Comparison of ENCODE assay signal across 8 mouse cellular contexts in the genomic region with DNA sequence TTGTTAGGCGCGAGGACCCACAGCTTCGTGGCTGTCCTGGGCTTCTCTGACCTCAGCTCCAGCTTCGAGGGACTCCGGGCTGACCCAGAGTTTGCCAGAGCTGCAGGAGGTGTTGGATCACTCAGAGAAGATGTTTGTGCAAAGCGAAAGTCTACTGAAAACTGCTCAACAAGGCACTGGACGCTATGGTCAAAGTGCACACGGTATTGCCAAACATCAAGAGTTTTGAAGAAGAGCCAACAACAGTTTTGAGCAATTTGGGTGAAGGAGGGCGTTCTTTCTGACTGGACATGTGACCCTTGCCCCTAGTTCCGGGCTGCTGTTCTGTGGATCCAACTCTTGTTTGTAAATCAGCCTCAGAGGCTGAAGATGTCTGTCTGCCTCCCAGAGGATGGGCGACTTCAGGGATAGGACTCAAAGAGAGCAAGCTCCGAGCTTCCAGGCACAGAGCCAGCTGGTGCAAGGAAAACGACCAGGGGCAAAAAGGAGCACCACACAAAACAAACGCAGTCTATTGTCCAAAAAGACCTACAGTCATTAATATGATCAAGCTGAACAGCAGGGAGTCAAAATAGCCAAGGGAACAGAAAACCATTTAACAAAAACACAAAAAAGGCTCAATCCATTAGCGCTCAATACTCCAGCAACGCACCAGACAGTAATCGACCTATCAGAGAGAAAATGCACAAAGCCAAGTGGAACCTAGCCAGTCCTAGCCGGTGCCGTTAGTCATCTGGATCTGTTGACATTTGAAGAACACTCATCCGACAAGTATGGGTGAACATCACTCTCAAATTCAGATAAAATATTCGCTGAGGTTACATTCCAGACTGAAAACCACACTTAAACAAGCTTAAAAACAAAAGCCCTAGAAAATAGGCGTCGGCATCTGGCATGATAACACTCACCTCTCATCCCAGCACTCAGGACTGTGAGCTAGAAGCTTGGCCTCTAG. TPM values are rescaled to one million over a fixed set of nuclear protein-coding genes. Genes with fewer than 3 reads are reported as not detected.
DNase-seq lines count a peak whose midpoint lies in the region; ATAC-seq and TF ChIP-seq lines count a peak whose summit lies in the region.

No protein-coding gene starts in this region.

- H3K9me3 ChIP-seq in E14TG2a.4 (ENCODE audit: low read length), result no peaks in the 10 kb centered on the region
- H3K9me3 ChIP-seq in liver, embryonic 12.5 days (replicated peaks), result no peaks in the 10 kb centered on the region

- TF ChIP-seq CTCF in gastrocnemius, adult 2 months (IDR thresholded peaks at IDR 0.05), result no peak
- TF ChIP-seq CTCF in E14TG2a.4 (conservative IDR thresholded peaks at IDR 0.05; ENCODE audit: low read length), result no peak

- H3K27me3 ChIP-seq in E14TG2a.4 (ENCODE audit: insufficient read depth, low read length), result no peaks in the 10 kb centered on the region; the same call in 1 of the 2 replicates
- H3K27me3 ChIP-seq in liver, embryonic 12.5 days (replicated peaks), result peaks cover 7% of the 10 kb centered on the region; the same call in 1 of the 2 replicates

- H3K4me3 ChIP-seq in gastrocnemius, adult 2 months, result peak overlapping the region; percentile 36
- H3K4me3 ChIP-seq in E14TG2a.4 (replicated peaks; ENCODE audit: low read length), result peak overlapping the region; percentile 61
- H3K4me3 ChIP-seq in liver, embryonic 12.5 days, result no peak overlapping the region

- no peak overlapping the region for H3K9ac ChIP-seq in liver, embryonic 12.5 days

- H3K36me3 ChIP-seq in E14TG2a.4 (ENCODE audit: insufficient read depth, low read length), result peaks cover 10% of the 10 kb centered on the region
- peaks cover 11% of the 10 kb centered on the region for H3K36me3 ChIP-seq in liver, embryonic 12.5 days

- H3K27ac ChIP-seq in gastrocnemius, adult 2 months, result peak overlapping the region; percentile 48
- peak overlapping the region; percentile 62 for H3K27ac ChIP-seq in liver, embryonic 12.5 days

- H3K4me2 ChIP-seq in liver, embryonic 12.5 days, result peak overlapping the region; percentile 32

- peaks cover 51% of the 10 kb centered on the region for H3K4me1 ChIP-seq in E14TG2a.4 (replicated peaks; ENCODE audit: low read depth, low read length)
- peaks cover 22% of the 10 kb centered on the region for H3K4me1 ChIP-seq in liver, embryonic 12.5 days

- intact Hi-C loops in gastrocnemius, adult 2 months (cut with DNase I), result loop anchor here (5.0 kb wide), 1 partner anchor 42 kb away; no protein-coding TSS in a partner anchor
- intact Hi-C loops in heart, postnatal 25 days (cut with DNase I), result no loop called here

- DNase-seq in gastrocnemius, adult 2 months, result peak; percentile 48
- no peak for DNase-seq in gastrocnemius, postnatal 25 days
- DNase-seq in cerebellum, adult 11-12 months, result peak; percentile 31
- DNase-seq in heart, postnatal 25 days (ENCODE audit: low spot score), result peak; percentile 30
- no peak for DNase-seq in B cell, adult 2 months
- DNase-seq in spleen, postnatal 4 days (ENCODE audit: low spot score in 2 of 2), result no peak

- 67% methylated on average over 23 of the region's 23 CpGs for WGBS in liver, embryonic 12.5 days (ENCODE audit: insufficient replicate concordance)

- ATAC-seq in liver, embryonic 12.5 days, result peak; percentile 8; the same call in 1 of the 2 replicates

RNA-seq across cellular contexts. Expression of a gene that starts 55.8 kb away (rescaled TPM):
- 10 to 100 TPM; 56.0 to 64.8 TPM for total RNA-seq in gastrocnemius, adult 2 months (2021)
- total RNA-seq in gastrocnemius, postnatal 25 days (2021), result 10 to 100 TPM; 35.8 to 44.6 TPM
- total RNA-seq in heart, postnatal 25 days (2021), result 10 to 100 TPM; 76.3 to 81.7 TPM
- 2.6 and 3.2 TPM in 2 replicates for polyA plus RNA-seq in liver, embryonic 12.5 days (2016; fragmentation: Nextera tagmentation; extraction: Ambion mirVana)

RNA-seq across cellular contexts. Expression of a gene that starts 56.9 kb away (rescaled TPM):
- 10 to 100 TPM; 72.5 to 84.7 TPM for total RNA-seq in gastrocnemius, adult 2 months (2021)
- total RNA-seq in gastrocnemius, postnatal 25 days (2021), result 10 to 100 TPM; 70.3 to 72.6 TPM
- total RNA-seq in heart, postnatal 25 days (2021), result 10 to 100 TPM; 82.1 to 85.6 TPM
- 159 and 164 TPM in 2 replicates for polyA plus RNA-seq in liver, embryonic 12.5 days (2016; fragmentation: Nextera tagmentation; extraction: Ambion mirVana)

Comparison
In these comparisons a context has a peak if more than half of its experiments do, and no peak if none do; other contexts are left out.
1. DNase-seq: peak in gastrocnemius, adult 2 months (single experiment), cerebellum, adult 11-12 months (single experiment) and heart, postnatal 25 days (single experiment); none in gastrocnemius, postnatal 25 days (single experiment), B cell, adult 2 months (0 of 2) and spleen, postnatal 4 days (0 of 2).